Mouse (Mus musculus) c-Kit-positive CD71-positive TER-119-positive erythroid progenitor cells, embryonic 14.5 days (primary cell): ENCODE results near the gene Fmo3.

Experiments
- DNase-seq: peaks from one replicate; pipeline ENCODE4 v3.0.0-alpha.2; 2013; ENCODE audit warnings: low spot score

The Fmo3 gene

DNA sequence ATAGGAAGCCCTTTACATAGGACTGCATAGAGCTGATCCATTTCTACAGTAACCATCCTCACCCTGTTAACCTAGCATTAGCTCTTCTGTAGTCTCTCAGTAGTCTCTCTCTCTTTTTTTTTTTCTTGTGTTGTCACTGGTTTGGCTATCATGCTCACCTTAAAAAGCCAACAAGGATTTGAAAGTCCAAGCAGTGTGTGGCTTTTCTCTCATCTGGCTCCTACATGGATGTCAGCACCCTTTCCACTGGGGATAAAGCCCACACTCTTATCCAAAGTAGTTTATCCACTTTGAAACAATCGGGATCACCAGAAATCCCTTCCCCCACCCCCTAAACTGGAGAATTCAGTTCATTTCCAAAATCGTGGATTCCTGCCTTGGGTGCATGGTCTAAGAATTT is 53.7 kb downstream of the Fmo3 start:
- no peak for DNase-seq

GRCm38 (mm10) chr1:162929146-162929545 is 55.2 kb downstream of the Fmo3 start:
- DNase-seq = no peak

- no peak for DNase-seq
Observed at GRCm38 (mm10) chr1:162925121-162925520, 59.2 kb downstream of the Fmo3 start.

DNA sequence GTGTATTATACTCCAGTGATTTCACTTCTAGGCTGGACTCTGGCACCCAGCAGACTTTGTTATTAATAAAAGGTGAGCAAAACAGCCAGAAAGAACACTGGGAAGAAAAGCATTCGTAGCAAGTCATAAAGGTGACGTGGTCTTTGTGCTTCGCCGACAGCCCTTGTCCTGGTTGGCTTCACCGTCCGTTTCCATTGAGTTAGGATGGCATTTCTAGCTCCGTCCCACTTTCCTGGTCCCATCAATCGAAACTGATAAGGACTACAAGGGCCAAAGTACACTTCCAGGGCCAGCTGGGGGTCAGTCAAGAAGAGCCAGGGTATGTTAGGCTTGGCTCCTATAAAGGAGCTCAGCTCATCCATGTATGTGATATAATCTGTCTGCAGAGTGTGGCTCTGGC is 67.7 kb downstream of the Fmo3 start:
- no peak for DNase-seq

GRCm38 (mm10) chr1:162914932-162915556 is 69.3 kb downstream of the Fmo3 start:
- DNase-seq = no peak

GRCm38 (mm10) chr1:162912085-162912484 is 72.2 kb downstream of the Fmo3 start:
- DNase-seq = no peak
